Mouse (Mus musculus) spleen, adult 18-20 months (tissue): ENCODE data around the gene Olfr456.
"Not testable (repeated sequence)": the region's sequence is repeated elsewhere in the genome, so short reads cannot be mapped to it uniquely, and the experiment has no call there.

Experiments
- DNase-seq, 2 experiments: peaks; one replicate each; pipeline ENCODE4 v3.0.0; 2022; ENCODE audit warnings: mixed read lengths in 2 of 2

The Olfr456 gene

DNA sequence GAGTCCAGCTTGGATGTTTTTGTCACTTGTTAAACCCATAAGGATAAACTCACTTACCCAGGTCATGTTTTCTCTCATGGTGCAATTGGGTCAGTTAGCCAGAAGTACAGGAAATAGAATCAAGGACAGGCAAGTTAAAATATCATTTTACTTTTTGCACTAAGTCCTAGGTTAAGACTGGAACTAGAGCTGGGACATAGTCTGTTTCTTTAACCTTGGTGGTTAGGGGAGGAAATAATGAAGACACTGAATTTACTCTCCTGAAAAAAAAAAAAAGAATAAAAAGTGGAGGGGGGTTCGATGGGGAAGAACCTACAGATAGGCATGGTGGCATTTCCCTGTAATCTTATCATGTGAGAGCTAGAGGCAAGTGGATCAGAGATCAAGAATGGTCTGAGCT is at the start of gene Olfr456:
Gene Olfr456 (minus strand): TSS at position 101 of the 400 bp plus-strand sequence.
- DNase-seq = no peak

DNA sequence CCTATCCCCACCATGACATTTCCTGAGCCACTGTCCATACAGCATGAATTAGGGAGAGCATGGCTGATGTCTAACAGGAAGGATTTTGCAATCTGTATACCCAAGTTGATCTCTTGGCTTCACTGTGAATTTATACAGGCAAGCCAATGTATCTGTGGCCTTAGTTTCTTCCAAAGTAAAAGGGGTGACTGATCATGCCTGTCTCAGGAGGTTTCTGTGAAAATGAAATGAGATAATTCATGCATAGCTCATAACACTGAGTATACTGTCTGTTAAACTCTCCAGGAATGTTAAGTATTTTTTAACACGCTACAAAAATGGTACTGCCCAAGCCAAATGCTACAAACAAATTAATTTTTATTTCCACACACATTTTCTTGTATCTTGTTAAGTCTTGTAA is 26.4 kb upstream of the Olfr456 start:
- no peak for DNase-seq

DNA sequence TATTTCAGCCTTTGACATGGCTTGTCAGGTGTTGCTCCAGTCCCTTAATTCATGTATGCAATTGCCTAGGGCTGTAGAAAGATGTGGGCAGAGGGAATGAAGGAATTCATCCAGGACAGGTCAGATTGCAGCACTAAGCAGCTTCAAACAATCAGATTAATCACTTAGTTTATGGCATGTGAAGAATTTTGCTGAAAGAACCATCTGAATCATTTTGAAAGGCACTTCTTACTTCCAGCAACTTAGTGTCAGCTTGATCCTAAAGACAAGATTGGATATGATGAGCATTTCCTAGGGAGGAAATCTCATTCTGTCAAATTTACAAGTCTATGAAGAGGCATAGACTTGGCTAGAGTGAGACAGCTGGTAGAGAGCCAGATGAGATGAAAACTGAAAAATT is 22.3 kb upstream of the Olfr456 start:
- no peak for DNase-seq

DNA sequence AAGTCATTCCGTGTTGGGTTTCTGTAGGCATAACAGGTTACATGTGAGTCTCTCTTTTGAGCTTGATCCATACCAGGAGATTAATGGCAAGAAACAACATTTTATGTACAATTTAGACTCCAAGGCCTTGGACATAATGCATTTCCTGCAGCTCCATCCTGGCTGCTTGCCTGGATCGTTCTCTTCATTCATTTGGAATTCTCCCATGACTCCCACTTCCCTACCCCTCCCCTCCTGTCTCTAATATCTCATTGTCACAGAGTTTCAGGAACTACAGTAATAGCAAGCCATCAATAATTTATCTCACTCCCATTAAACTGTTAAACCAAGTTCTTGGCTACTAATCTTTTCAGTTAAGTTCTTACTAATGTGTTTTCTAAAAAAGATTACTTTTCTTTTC is 16.5 kb upstream of the Olfr456 start:
- no peak for DNase-seq

DNA sequence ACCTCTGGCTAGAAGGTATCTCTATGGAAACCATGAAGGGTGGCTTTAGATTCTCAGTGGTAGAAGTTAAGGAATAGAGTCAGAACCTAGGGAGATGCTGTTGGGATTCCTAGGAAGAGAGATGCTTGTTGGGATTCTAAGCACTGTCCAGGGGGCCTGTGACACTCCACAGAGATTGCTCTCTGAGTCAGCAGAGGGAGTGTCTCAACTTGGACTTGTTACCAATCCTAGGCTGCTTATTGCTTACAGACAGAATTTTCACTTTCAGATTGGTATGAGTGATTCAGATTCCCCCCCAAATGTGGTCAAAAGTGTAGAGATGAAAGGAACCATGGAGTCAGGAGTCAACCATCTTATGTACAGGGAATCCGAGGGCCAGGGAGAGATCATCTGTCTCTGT is 2.7 kb upstream of the Olfr456 start:
- no peak for DNase-seq

DNA sequence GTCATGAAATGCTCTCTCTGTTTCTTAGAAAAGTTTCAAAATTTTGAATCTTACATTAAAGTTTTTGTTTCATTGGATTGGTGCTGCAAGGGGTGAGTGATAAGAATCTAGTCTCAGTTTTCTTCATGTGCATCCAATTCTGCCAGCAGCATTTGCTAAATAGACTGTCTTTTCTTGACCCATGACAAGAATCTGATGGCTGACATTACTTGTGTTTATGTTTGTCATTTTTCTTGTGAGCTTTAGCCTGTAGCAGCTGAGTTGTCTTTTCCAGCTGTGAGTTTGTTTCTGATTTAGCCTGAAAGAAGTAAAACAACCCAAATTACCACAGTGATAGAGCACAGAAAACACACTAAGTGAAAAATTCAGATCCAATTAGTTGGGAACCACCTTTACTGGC is 2.4 kb downstream of the Olfr456 start:
- DNase-seq = no peak

DNA sequence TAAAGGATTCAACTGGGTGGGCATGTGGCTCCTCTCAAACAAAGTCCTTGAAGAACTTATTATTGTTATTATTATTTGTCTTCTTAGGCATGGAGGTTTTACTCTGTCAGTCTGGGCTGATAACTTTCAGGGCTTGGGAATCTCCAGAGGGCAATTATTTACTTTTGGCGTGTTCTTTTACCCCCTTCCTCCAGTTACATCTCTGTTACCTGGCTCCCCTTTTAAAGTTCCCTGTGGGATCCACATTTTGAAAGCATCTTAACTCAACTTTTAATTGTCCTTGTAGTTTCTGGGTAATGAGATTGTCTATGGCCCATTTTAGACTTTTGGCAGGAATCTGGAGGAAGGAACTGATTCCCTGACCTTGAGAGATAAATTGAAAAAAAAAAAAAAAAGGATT is 10.8 kb downstream of the Olfr456 start, which contains the start of gene Olfr457:
Gene Olfr457 (minus strand): TSS at position 101 of the 400 bp plus-strand sequence.
- no peak for DNase-seq

DNA sequence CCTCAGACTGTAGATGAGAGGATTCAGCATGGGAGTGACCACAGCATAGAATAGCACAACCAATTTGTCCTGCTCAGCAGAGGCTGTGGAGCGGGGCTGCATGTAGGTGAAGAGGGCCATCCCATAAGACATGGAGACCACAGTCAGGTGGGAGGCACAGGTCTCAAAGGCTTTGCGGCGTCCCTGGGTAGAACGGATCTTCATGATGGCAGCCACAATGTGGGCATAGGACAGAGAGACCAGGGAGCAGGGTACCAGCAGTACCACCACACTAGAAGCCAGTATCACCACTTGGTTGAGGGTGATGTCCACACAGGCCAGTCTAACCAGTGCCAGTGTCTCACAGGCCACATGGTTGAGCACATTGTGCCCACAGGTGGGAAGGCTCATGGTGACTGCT is 15.7 kb downstream of the Olfr456 start:
- not testable (repeated sequence) for DNase-seq

DNA sequence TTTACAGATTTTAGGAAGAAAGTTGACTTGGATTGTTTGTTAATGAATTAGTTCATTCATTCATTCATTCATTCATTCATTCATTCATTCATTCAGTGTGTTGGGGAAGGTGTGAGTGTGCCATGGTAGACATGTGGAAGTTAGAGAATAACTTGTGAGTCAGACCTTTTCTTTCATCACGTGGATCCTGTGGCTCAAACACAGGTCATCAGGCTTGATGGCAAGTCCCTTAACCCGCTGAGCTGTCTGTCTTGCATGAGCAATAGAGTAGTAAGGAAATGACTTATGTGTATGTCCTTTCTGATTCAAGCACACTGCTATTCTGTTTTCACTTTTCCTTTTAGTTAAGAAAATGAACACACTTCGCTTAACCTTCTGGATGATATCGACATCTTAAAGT is 16.5 kb downstream of the Olfr456 start:
- DNase-seq = no peak

DNA sequence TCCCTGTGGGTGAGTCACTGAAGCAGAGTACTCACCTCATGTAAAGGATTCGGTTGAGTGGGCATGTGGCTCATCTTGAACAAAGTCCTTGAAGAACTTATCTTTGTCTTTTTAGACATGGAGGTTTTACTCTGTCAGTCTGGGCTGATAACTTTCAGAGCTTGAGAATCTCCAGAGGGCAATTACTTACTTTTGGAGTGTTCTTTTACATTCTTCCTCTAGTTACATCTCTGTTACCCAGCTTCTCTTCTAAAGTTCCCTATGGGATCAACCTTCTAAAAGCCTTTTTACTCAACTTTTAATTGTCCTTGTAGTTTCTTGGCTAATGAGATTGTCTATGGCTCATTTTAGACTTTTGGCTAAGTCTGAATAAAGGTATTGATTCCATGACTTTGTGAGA is 21.9 kb downstream of the Olfr456 start, which contains the start of gene Olfr458:
Gene Olfr458 (minus strand): TSS at position 101 of the 400 bp plus-strand sequence.
- DNase-seq = no peak

DNA sequence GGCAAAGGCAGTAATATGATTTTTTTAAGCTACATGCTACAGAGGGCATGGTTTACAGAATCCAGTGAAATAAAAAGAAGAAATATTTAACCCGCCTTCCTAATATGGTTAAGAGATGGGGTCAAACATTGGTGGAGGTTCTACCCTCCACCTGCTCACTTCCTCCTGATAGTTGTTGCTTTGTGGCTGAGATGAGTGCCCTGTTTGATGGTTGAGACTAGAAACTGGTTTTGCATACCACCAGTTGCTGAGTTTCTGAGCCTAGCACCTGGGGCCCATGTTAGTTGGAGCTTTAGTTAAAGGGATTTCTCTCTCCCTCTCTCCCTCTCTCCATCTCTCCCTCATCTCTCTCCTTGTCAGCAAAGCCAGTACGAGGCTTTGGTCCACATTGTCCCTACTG is 39.6 kb downstream of the Olfr456 start:
- no peak for DNase-seq

DNA sequence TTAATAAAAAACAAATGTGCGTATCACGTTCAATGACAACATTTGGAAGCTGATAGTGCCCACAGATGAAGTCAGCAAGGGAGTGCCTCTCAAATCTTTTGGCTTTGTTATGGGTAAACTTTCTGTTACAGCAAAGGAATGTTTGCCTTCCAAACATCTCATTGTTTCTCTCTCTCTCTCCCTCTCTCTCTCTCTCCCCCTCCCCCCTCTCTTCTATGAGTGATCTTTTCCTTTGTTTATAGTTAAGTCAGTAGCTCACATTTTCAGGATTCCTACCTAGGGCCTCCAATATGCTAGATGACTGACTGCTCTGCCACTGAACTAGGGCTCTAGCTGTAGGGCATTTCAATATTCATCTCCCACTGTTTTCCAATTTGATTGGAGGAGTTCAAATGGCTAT is 42.5 kb downstream of the Olfr456 start:
- no peak for DNase-seq

DNA sequence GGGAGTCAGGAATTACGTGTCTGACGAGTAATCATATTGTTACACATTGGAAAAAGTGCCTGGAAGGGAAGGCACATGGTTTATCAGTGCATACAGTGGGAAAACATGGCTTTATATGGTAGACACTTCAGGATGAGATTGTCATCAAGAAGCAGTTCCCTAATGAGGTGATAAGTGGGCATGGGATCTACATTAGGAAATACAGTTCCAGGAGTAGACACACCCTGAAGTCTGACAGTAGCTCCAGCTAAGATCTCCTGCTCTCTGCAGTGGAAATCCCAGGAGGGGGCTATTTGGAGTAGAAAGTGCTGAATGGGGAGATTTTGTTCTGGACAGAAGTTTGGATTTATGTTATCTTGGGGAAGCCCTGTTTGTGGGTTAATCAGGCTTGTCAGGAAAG is 45.6 kb downstream of the Olfr456 start:
- DNase-seq = no peak
